Mouse (Mus musculus) small intestine, adult 2 months (tissue): ENCODE data around the gene Peli2. TPM values are rescaled to one million over a fixed set of nuclear protein-coding genes. Genes with fewer than 3 reads are reported as not detected.

Source experiments
- H3K27ac ChIP-seq: fragments of 200-500 bp; 2 replicates; pipeline ENCODE4 v1.5.1; 2012; ENCODE audit warnings: low read depth, low read length, control low read depth, inconsistent platforms; ENCODE audit not compliant: insufficient read depth
- H3K27me3 ChIP-seq: fragments of 200-500 bp; 2 replicates; pipeline ENCODE4 v1.6.1; 2012; ENCODE audit warnings: mild to moderate bottlenecking, moderate library complexity, low read length, inconsistent platforms; ENCODE audit not compliant: control insufficient read depth, insufficient read depth
- H3K36me3 ChIP-seq: fragments of 200-500 bp; 2 replicates; pipeline ENCODE4 v1.6.1; 2012; ENCODE audit warnings: mild to moderate bottlenecking, low read length, control low read depth, inconsistent platforms; ENCODE audit not compliant: control insufficient read depth, insufficient read depth
- H3K4me1 ChIP-seq: fragments of 200-500 bp; 2 replicates; pipeline ENCODE4 v1.6.1; 2012; ENCODE audit warnings: low read length, inconsistent platforms, mixed read lengths; ENCODE audit not compliant: control insufficient read depth, insufficient read depth, insufficient read length
- H3K4me3 ChIP-seq: fragments of 200-500 bp; 2 replicates; pipeline ENCODE4 v1.5.1; 2012; ENCODE audit warnings: low read depth, mild to moderate bottlenecking, control low read depth, inconsistent platforms, low read length, moderate library complexity
- CTCF ChIP-seq: fragments of 200-500 bp; IDR thresholded peaks from 2 replicates; pipeline ENCODE4 v1.5.1; 2012; ENCODE audit warnings: low read depth, mild to moderate bottlenecking, control low read depth, inconsistent platforms, low read length, moderate library complexity, mixed read lengths; ENCODE audit not compliant: insufficient replicate concordance, insufficient read length; ENCODE audit errors: extremely low read depth
- POLR2A ChIP-seq: fragments of 200-500 bp; IDR thresholded peaks from 2 replicates; pipeline ENCODE4 v1.6.1; 2012; ENCODE audit warnings: low read depth, mild to moderate bottlenecking, control low read depth, inconsistent platforms, low read length, moderate library complexity
- WGBS: fragments of 180-500 bp; shearing (Covaris S2); methylation state at CpG from one replicate; pipeline ENCODE4 v1.1.7; 2018; 5-methylcytosine and 5-hydroxymethylcytosine counted together
- polyA plus RNA-seq: library from polyadenylated mRNA; depleted of rRNA; stranded (reverse); fragments of >200 nt; gene quantifications from 2 replicates; pipeline ENCODE4 v1.2.3, GENCODE M21; 2012

The Peli2 gene
- polyA plus RNA-seq, 1 experiment, result 5.8 TPM

DNA sequence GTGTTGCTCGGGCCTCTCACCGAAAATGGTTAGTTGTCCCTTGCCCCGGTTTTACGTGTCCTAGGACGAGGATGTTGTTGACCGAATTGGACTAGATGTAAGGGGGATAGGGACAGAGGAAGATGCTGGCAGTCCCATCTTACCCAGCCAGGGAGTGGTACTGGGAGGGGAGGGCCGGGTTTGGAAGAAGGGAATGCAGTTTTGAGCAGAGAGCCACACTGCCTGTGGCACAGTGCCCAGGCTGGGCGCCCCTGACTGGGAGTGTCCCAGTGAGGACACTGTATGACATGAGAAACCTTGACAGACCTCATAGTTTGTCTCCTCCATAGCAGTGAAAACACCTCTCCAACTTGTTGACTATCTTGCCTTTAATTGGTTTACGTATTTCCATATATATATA, 45.8 kb downstream of the Peli2 start:
- no peak overlapping the region for H3K27ac ChIP-seq
- H3K36me3 ChIP-seq, result no peaks in the 10 kb centered on the region
- H3K27me3 ChIP-seq, result no peaks in the 10 kb centered on the region
- WGBS, result 83% methylated on average over 9 of the region's 9 CpGs
- peaks cover 1% of the 10 kb centered on the region; the same call in 1 of the 2 replicates for H3K4me1 ChIP-seq
- no peak for TF ChIP-seq POLR2A
- TF ChIP-seq CTCF, result no peak
- H3K4me3 ChIP-seq, result no peak overlapping the region

DNA sequence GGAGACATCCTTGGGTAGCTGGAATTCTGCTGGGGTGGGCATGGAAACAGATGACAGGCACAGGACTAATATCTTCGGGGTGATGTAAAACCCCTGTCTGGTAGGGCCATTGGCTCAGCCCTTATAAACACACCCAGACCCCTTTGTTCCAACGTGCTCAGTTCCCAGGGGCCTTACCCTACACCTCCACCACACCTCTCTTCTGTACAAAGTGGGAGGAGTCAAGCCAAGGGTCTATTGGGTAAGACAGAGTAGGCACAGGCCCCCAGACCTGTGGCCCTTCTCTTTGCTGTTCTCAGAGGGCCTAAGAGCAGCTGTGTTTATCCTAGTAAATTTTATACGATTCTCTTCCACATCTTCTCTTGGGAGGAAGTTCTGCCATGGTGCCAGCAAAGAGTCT, 46.4 kb downstream of the Peli2 start:
- WGBS, result 59% methylated on average over 3 of the region's 3 CpGs
- Histone ChIP-seq H3K27me3 (no peaks in the 10 kb centered on the region), H3K27ac (no peak overlapping the region), H3K36me3 (no peaks in the 10 kb centered on the region), H3K4me3 (no peak overlapping the region), H3K4me1 (peaks cover 2% of the 10 kb centered on the region)
- TF ChIP-seq CTCF (no peak), POLR2A (no peak)

DNA sequence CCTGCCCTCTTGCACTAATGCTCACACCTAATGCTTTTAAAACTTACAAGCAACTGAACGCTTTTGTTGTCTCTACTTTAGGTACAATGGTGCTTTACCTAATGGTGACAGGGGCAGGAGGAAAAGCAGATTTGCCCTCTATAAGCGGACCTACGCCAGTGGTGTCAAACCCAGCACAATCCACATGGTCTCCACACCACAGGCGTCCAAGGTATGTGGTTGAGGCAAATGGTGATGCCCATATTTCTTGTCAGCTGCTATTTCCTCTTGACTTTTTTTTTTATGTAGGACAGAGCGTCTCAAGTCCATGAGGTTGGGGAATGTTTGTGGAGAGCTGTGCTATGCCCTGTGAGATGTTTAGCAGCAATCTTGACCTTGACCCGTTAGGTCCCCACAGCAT, 47.5 kb downstream of the Peli2 start:
- Histone ChIP-seq H3K4me1 (peaks cover 4% of the 10 kb centered on the region), H3K36me3 (no peaks in the 10 kb centered on the region), H3K27ac (no peak overlapping the region), H3K27me3 (no peaks in the 10 kb centered on the region), H3K4me3 (no peak overlapping the region)
- 91% methylated on average over 6 of the region's 6 CpGs for WGBS
- TF ChIP-seq POLR2A, result no peak

DNA sequence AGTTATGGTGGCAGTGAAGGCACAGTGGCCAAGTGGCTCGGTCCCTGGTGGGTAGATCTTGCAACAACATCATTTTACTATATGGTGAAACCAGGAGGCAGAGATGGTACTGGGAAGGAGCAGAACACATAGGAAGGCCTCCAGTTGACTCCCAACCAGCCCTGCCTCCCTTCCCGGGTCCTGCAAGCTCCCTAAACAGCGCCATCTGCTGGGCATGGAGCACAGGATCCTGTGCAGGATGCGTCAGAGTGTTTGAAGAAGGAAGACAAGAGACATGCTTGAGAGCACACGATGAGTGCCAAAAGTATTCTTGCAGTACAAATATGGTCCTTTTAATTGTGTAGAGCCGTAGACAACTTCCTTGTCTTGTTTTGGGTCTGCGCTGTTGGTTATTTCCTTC, 49.3 kb downstream of the Peli2 start:
- TF ChIP-seq CTCF (peak; percentile 58; the same call in 1 of the 2 replicates), POLR2A (no peak)
- Histone ChIP-seq H3K27ac (no peak overlapping the region), H3K27me3 (no peaks in the 10 kb centered on the region), H3K4me1 (peaks cover 4% of the 10 kb centered on the region), H3K36me3 (no peaks in the 10 kb centered on the region), H3K4me3 (no peak overlapping the region)
- WGBS, result 65% methylated on average over 7 of the region's 7 CpGs

DNA sequence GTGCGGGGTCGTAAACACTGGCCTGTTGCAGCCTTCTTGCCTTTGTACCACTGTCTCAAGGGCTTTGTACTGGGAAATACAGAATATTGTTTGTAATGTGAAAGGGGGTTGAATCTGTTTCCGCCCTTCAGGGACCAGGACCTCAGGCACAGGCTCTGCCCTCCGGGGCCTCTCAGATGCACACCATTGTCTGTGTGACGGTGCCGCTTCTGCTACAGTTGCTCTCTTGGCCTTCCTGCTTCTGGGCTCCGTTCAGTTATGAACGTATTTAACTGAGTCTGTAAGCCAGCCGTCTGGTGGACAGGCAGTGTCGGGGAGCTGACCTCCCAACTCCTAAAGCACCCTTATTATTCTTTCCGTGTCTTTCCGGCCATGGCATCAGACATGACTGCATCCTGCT, 50.6 kb downstream of the Peli2 start:
- TF ChIP-seq POLR2A (no peak), CTCF (no peak)
- 90% methylated on average over 12 of the region's 12 CpGs for WGBS

DNA sequence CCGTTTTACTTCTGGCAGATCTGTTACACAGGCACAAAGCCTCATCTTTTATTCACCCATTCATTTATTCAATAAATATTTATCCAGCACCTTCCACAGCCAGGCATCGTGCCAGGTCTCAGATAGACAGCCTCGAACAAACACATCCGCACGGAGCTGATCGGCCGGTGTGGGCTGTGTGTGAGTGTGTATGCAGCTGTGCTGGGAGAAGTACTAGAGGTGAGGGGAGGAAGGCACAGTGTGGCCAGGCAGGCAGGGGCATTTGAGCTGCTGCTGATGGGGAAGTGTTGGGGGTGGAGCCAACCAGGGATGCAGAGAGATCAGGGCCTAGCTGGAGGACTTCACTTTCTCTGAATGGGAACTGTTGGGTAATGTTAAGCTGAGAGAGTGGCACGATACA, 51.4 kb downstream of the Peli2 start:
- 20% methylated on average over 8 of the region's 8 CpGs for WGBS
- no peak overlapping the region for H3K27ac ChIP-seq
- TF ChIP-seq CTCF, result no peak
- TF ChIP-seq POLR2A, result no peak
- H3K4me1 ChIP-seq, result peaks cover 4% of the 10 kb centered on the region
- H3K27me3 ChIP-seq, result no peaks in the 10 kb centered on the region
- no peaks in the 10 kb centered on the region for H3K36me3 ChIP-seq
- no peak overlapping the region for H3K4me3 ChIP-seq

More for the DNA sequence above, 50.6 kb downstream of the Peli2 start:
- Histone ChIP-seq H3K27me3 (no peaks in the 10 kb centered on the region), H3K4me3 (no peak overlapping the region), H3K27ac (no peak overlapping the region), H3K36me3 (no peaks in the 10 kb centered on the region), H3K4me1 (peaks cover 4% of the 10 kb centered on the region)

DNA sequence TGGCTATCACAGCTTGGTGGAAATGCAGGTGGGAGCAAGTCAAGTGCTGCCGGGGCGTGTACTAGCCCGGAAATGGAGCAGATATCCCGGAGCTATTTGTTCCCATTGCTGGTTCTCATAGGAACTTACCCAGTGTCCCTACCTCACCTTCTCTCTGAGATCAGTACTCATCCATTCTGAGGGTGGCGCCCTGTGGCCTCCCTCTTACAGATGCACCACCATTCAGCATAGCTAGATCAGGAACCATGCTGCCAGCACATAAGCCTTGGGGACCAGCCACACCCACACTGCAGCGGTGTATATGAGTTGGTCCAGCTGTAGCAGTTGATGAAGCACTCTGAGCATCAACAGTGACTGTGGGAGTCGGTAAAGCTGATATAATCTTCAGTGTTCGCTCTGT, 52.3 kb downstream of the Peli2 start:
- 83% methylated on average over 8 of the region's 8 CpGs for WGBS
- peaks cover 4% of the 10 kb centered on the region for H3K4me1 ChIP-seq
- no peak for TF ChIP-seq CTCF
- no peak for TF ChIP-seq POLR2A
- H3K27ac ChIP-seq, result no peak overlapping the region
- no peak overlapping the region for H3K4me3 ChIP-seq
- no peaks in the 10 kb centered on the region for H3K36me3 ChIP-seq
- H3K27me3 ChIP-seq, result no peaks in the 10 kb centered on the region

DNA sequence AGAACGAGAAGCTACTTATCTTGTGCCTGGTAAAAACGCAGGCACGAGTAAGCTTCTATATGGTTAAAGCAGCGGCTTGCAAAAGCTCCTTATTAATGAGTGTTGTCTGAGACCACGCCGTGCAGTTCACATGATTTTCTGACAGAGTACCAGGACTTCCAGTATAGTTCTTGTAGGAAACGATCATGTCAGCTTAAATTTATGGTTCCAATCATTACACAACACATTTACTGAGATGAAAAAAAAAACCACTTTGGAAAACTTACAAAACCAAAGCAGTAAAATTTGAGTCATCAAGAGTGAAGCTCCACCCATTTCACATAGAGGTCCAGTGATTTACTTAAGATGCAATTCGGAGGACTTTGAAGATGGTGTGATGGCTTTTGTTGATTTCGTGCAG, 53.2 kb downstream of the Peli2 start:
- H3K27me3 ChIP-seq, result no peaks in the 10 kb centered on the region
- peaks cover 4% of the 10 kb centered on the region for H3K4me1 ChIP-seq
- no peak overlapping the region for H3K4me3 ChIP-seq
- 69% methylated on average over 9 of the region's 9 CpGs for WGBS
- no peaks in the 10 kb centered on the region for H3K36me3 ChIP-seq
- no peak overlapping the region for H3K27ac ChIP-seq
- no peak for TF ChIP-seq CTCF
- TF ChIP-seq POLR2A, result no peak
